Mouse (Mus musculus) kidney, adult 10 weeks (tissue): Measurements from ENCODE around the gene Chd2. TPM values are rescaled to one million over a fixed set of nuclear protein-coding genes. Genes with fewer than 3 reads are reported as not detected.

Experiments used
- polyA plus RNA-seq: library from polyadenylated mRNA; stranded (reverse); fragments of 350-450 nt; fragmentation: Illumina TruSeq; extraction: RNeasy Lipid Tissue Mini Kit (QIAGEN cat#74804); gene quantifications from one replicate; pipeline ENCODE4 v1.2.3, GENCODE M21; 2014; ENCODE audit warnings: low read depth, low replicate concordance

The Chd2 gene
- polyA plus RNA-seq, result 26.8 TPM

DNA sequence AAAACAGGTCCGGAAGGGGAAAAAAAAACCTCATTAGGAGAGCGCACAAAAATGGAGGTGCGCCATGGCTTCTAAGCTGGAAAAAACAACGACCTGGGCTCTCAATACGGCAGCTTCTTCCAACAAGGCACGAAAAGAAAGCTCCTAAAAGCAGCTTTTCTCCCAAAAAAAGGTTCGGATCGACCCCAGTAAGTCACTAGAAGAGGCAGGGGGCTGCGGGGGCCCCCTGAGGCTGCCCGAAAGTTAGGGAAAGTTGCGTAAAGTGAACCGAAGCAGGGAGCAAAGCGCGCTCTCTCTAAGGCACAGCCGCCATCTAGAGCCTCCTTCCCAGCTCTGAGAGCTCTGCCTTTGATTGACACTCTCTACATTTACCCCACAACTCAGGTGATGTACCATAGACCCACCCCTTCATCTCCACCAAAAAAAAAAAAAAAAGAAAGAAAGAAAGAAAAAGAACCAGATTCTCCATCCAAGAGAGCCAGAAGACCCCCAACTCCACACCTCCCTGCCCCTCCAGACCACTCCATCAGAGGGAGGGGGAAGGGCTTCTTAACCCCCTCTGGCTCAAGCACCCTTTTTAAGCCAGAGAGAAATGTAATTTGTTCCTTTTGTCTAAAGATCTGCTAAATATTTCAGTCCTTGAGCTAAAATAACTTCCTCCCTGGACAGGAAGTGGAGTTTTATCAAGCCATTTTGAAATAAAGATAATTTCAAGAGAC is at the start of gene Chd2:
TSS of gene Chd2 (minus strand) at position 419 of the 719 bp plus-strand sequence.

Other genes with a start within 250 kb of the Chd2 start
- not detected for gene Rgma, start 166.3 kb downstream of the Chd2 start, polyA plus RNA-seq
- 15.8 TPM for gene Fam174b, start 198.5 kb upstream of the Chd2 start, polyA plus RNA-seq